In genomic region chr5:106453886-106454321, GRCm38 (mm10) we compare ENCODE assay signal across 10 mouse cellular contexts. TPM values are rescaled to one million over a fixed set of nuclear protein-coding genes. Genes with fewer than 3 reads are reported as not detected.
DNase-seq lines count a peak whose midpoint lies in the region; ATAC-seq and TF ChIP-seq lines count a peak whose summit lies in the region.
"Had no signal": no experiment of that assay in that cellular context is flagged by ENCODE, and none has a peak within 500 bp of the region (broad histone marks: within the 10 kb centered on the region; RNA-seq: fewer than 3 reads in every experiment).

No protein-coding gene starts in this region.

- H3K27ac ChIP-seq in ES-Bruce4 (ENCODE audit: insufficient read depth, low read length), result no peak overlapping the region
- H3K27ac ChIP-seq in forebrain, embryonic 11.5 days (ENCODE audit: low read depth, low read length), result 0 out of 2 replicates have a peak overlapping the region, but pooled peaks have one; percentile 50
- H3K27ac ChIP-seq in limb, embryonic 14.5 days (replicated peaks; ENCODE audit: low read depth, low read length), result no peak overlapping the region

- H3K9ac ChIP-seq in ES-Bruce4 (ENCODE audit: low read depth, poor library complexity, severe bottlenecking), result no peak overlapping the region
- peak overlapping the region; percentile 49; the same call in 1 of the 2 replicates for H3K9ac ChIP-seq in forebrain, embryonic 11.5 days (ENCODE audit: low read length)
- no peak overlapping the region for H3K9ac ChIP-seq in limb, embryonic 14.5 days (ENCODE audit: low read depth, low read length, severe bottlenecking)

- no peak for TF ChIP-seq POLR2A in ES-Bruce4 (IDR thresholded peaks at IDR 0.05; ENCODE audit: insufficient read depth, low read length)
- no peak for TF ChIP-seq POLR2A in limb, embryonic 14.5 days (IDR thresholded peaks at IDR 0.05; ENCODE audit: borderline replicate concordance, extremely low read depth, insufficient read depth, insufficient read length)

- no peaks in the 10 kb centered on the region for H3K9me3 ChIP-seq in E14TG2a.4 (ENCODE audit: low read length)
- H3K9me3 ChIP-seq in ES-Bruce4 (replicated peaks; ENCODE audit: control insufficient read depth, insufficient read depth, low read length, poor library complexity, severe bottlenecking), result no peaks in the 10 kb centered on the region
- no peaks in the 10 kb centered on the region for H3K9me3 ChIP-seq in forebrain, embryonic 11.5 days (ENCODE audit: control insufficient read depth, low read length)
- no peaks in the 10 kb centered on the region for H3K9me3 ChIP-seq in limb, embryonic 14.5 days (ENCODE audit: control insufficient read depth, low read length)

- peak overlapping the region; percentile 56 for H3K4me3 ChIP-seq in E14TG2a.4 (replicated peaks; ENCODE audit: low read length)
- H3K4me3 ChIP-seq in ES-Bruce4 (ENCODE audit: low read depth, low read length), result peak overlapping the region; percentile 31
- peak overlapping the region; percentile 33 for H3K4me3 ChIP-seq in forebrain, embryonic 11.5 days (ENCODE audit: low read depth, low read length)
- peak overlapping the region; percentile 10; the same call in 1 of the 2 replicates for H3K4me3 ChIP-seq in limb, embryonic 14.5 days (replicated peaks; ENCODE audit: low read length)

- no peaks in the 10 kb centered on the region for H3K36me3 ChIP-seq in E14TG2a.4 (ENCODE audit: insufficient read depth, low read length)
- H3K36me3 ChIP-seq in ES-Bruce4 (ENCODE audit: control insufficient read depth, insufficient read depth, low read length, poor library complexity, severe bottlenecking), result no peaks in the 10 kb centered on the region
- no peaks in the 10 kb centered on the region for H3K36me3 ChIP-seq in forebrain, embryonic 11.5 days (ENCODE audit: control insufficient read depth, insufficient read depth, low read length)
- no peaks in the 10 kb centered on the region for H3K36me3 ChIP-seq in limb, embryonic 14.5 days (ENCODE audit: control insufficient read depth, insufficient read depth, low read length)

- H3K4me1 ChIP-seq in E14TG2a.4 (replicated peaks; ENCODE audit: low read depth, low read length), result peaks cover 56% of the 10 kb centered on the region
- no peaks in the 10 kb centered on the region for H3K4me1 ChIP-seq in ES-Bruce4 (ENCODE audit: control insufficient read depth, insufficient read depth, low read length)
- H3K4me1 ChIP-seq in forebrain, embryonic 11.5 days (replicated peaks; ENCODE audit: control insufficient read depth, insufficient read depth, low read length), result peaks cover 20% of the 10 kb centered on the region; the same call in 1 of the 2 replicates
- H3K4me1 ChIP-seq in limb, embryonic 14.5 days (ENCODE audit: control insufficient read depth, insufficient read depth, low read length), result peaks cover 13% of the 10 kb centered on the region

- TF ChIP-seq EP300 in ES-Bruce4 (IDR thresholded peaks at IDR 0.05; ENCODE audit: insufficient read depth, low read depth, low read length), result no peak

- no peak for ATAC-seq in forebrain, embryonic 11.5 days (replicated peaks; ENCODE audit: low FRiP score)
- no peak for ATAC-seq in limb, embryonic 14.5 days (ENCODE audit: low FRiP score, low read depth)
- no peak for ATAC-seq in inflammation-experienced regulatory T-cells, adult 6 months

- peak; percentile 57 for DNase-seq in forebrain, embryonic 11.5 days (ENCODE audit: low spot score)
- no peak for DNase-seq in limb, embryonic 14.5 days (ENCODE audit: low spot score)
- DNase-seq in natural killer cell, adult 2 months (ENCODE audit: low spot score in 2 of 2), result no peak
- DNase-seq in gastrocnemius, postnatal 14 days, result no peak
- DNase-seq: lung, postnatal 10 days had no signal

- intact Hi-C loops in gastrocnemius, postnatal 14 days (cut with DNase I; ENCODE audit: low total_unique reads), result no loop called here

- TF ChIP-seq CTCF in E14TG2a.4 (conservative IDR thresholded peaks at IDR 0.05; ENCODE audit: low read length) (no peak), ES-Bruce4 (IDR thresholded peaks at IDR 0.05; ENCODE audit: low read depth, low read length) (no peak)

- H3K27me3 ChIP-seq in E14TG2a.4 (ENCODE audit: insufficient read depth, low read length) (peaks cover 92% of the 10 kb centered on the region), ES-Bruce4 (ENCODE audit: control insufficient read depth, insufficient read depth, low read length, poor library complexity, severe bottlenecking) (peaks cover 45% of the 10 kb centered on the region)
- H3K27me3 ChIP-seq in forebrain, embryonic 11.5 days (ENCODE audit: control insufficient read depth, insufficient read depth, low read length), result peaks cover 91% of the 10 kb centered on the region
- H3K27me3 ChIP-seq in limb, embryonic 14.5 days (ENCODE audit: control insufficient read depth, insufficient read depth, low read length), result peaks cover 94% of the 10 kb centered on the region

- 0% methylated on average over 13 of the region's 13 CpGs for WGBS in forebrain, embryonic 11.5 days
- 2% methylated on average over 13 of the region's 13 CpGs for WGBS in limb, embryonic 14.5 days

- peak overlapping the region; percentile 35 for H3K4me2 ChIP-seq in forebrain, embryonic 11.5 days (ENCODE audit: low read depth, low read length, severe bottlenecking)
- 0 out of 2 replicates have a peak overlapping the region, but pooled peaks have one; percentile 5 for H3K4me2 ChIP-seq in limb, embryonic 14.5 days (replicated peaks; ENCODE audit: low read depth, low read length, severe bottlenecking)

RNA-seq across cellular contexts. Expression of gene Barhl2, which starts 4.1 kb away (rescaled TPM):
- polyA plus RNA-seq in ES-Bruce4 (2011; ENCODE audit: insufficient read depth, insufficient read length, low read depth, missing spikeins), result 0.34 TPM in 1 of 2 replicates, not detected in the other
- polyA plus RNA-seq in forebrain, embryonic 11.5 days (2014; fragmentation: Nextera tagmentation; extraction: Ambion mirVana), result 7.0 and 7.9 TPM in 2 replicates
- polyA plus RNA-seq in limb, embryonic 14.5 days (2012; rRNA removed), result 0.06 and 0.12 TPM in 2 replicates
- not detected in 2 replicates for polyA plus RNA-seq in limb, embryonic 14.5 days (2014; fragmentation: Nextera tagmentation; extraction: Ambion mirVana)
- total RNA-seq in gastrocnemius, postnatal 14 days (2021), result not detected
- not detected for polyA plus RNA-seq in inflammation-experienced regulatory T-cells, adult 6 months (2017; shearing (Covaris generic))
- total RNA-seq: gastrocnemius, adult 8-10 months had no signal
- polyA plus RNA-seq: large intestine, adult 2 months had no signal
